Mouse (Mus musculus) retina, embryonic 14.5 days (tissue): ENCODE measurements around the gene Psmc3.
"Not testable (repeated sequence)": the region's sequence is repeated elsewhere in the genome, so short reads cannot be mapped to it uniquely, and the experiment has no call there.

Experiments
- DNase-seq: peaks from one replicate; pipeline ENCODE4 v3.0.0-alpha.2; 2015; ENCODE audit warnings: low spot score

Psmc3 gene

GRCm38 (mm10) chr2:91081775-91082695 is 28.2 kb downstream of the Psmc3 start, which contains the start of gene Spi1:
Spi1 (plus strand) TSS chr2:91082390.
- DNase-seq, result no peak

GRCm38 (mm10) chr2:91082844-91083243 is 29.0 kb downstream of the Psmc3 start:
- DNase-seq, result no peak

- no peak for DNase-seq
Observed at GRCm38 (mm10) chr2:91083366-91083940, 29.6 kb downstream of the Psmc3 start.

- DNase-seq, result no peak
Observed at GRCm38 (mm10) chr2:91084179-91084820, 30.5 kb downstream of the Psmc3 start.

- DNase-seq, result no peak
Observed at GRCm38 (mm10) chr2:91085494-91086391, 31.9 kb downstream of the Psmc3 start.

GRCm38 (mm10) chr2:91086392-91087237 is 32.8 kb downstream of the Psmc3 start:
- DNase-seq, result no peak

- DNase-seq, result no peak
Observed at GRCm38 (mm10) chr2:91087453-91087852, 33.6 kb downstream of the Psmc3 start.

GRCm38 (mm10) chr2:91088987-91089386 is 35.2 kb downstream of the Psmc3 start:
- no peak for DNase-seq

GRCm38 (mm10) chr2:91090208-91090607 is 36.4 kb downstream of the Psmc3 start:
- no peak for DNase-seq

- no peak for DNase-seq
Observed at GRCm38 (mm10) chr2:91090827-91091226, 37.0 kb downstream of the Psmc3 start.

GRCm38 (mm10) chr2:91096524-91096923 is 42.7 kb downstream of the Psmc3 start:
- no peak for DNase-seq

GRCm38 (mm10) chr2:91097015-91097414 is 43.2 kb downstream of the Psmc3 start:
- no peak for DNase-seq

GRCm38 (mm10) chr2:91098156-91098555 is 44.3 kb downstream of the Psmc3 start:
- DNase-seq, result no peak

- DNase-seq, result peak; percentile 95
Observed at GRCm38 (mm10) chr2:91101124-91101740, 47.4 kb downstream of the Psmc3 start.

- DNase-seq, result no peak
Observed at GRCm38 (mm10) chr2:91108156-91108555, 54.3 kb downstream of the Psmc3 start.

GRCm38 (mm10) chr2:91109241-91109640 is 55.4 kb downstream of the Psmc3 start:
- DNase-seq, result no peak

GRCm38 (mm10) chr2:91109807-91110385 is 56.1 kb downstream of the Psmc3 start:
- DNase-seq, result no peak

GRCm38 (mm10) chr2:91110429-91110828 is 56.6 kb downstream of the Psmc3 start:
- peak; percentile 7 for DNase-seq

- not testable (repeated sequence) for DNase-seq
Observed at GRCm38 (mm10) chr2:91111832-91112231, 58.0 kb downstream of the Psmc3 start.

- no peak for DNase-seq
Observed at GRCm38 (mm10) chr2:91112491-91112890, 58.7 kb downstream of the Psmc3 start.
